Mouse (Mus musculus) layer of hippocampus, adult 8-10 months (tissue): ENCODE measurements around the gene Klhl3. TPM values are rescaled to one million over a fixed set of nuclear protein-coding genes. Genes with fewer than 3 reads are reported as not detected.

ENCODE experiments used
- DNase-seq, 2 experiments: peaks; one replicate each; pipeline ENCODE4 v3.0.0; 2022; ENCODE audit warnings: low spot score in 2 of 2
- microRNA-seq, 2 experiments: library from miRNA; unstranded; fragments of <30 nt; microRNA quantifications; one replicate each; pipeline ENCODE4 v1.2.0; 2022
- total RNA-seq, 4 experiments: library from RNA; stranded (reverse); gene quantifications; 2 replicates each; pipeline ENCODE4 v1.2.4; 2022

Gene Klhl3
- total RNA-seq, 4 experiments from 2014 or later: 33.8 to 50.3 (median 42.2) TPM

DNA sequence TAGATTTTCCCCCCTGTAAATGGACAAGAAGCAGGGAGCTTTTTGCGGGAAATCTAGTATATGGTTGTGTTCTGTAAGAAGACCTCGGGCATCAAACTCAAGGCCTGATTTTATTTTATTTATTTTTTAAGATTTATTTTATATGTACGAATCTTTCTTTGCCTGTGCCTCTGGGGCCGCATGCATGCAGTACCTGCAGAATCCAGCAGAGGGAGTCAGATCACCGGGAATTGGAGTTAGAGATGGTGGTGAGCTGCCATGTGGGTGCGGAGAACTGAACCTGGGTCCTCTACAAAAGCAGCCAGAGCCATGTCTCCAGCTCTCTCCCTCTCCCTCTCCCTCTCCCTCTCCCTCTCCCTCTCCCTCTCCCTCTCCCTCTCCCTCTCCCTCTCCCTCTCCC lies 135.7 kb downstream of the Klhl3 start:
- no peak for DNase-seq

- DNase-seq: no peak
These were observed 147.7 kb downstream of the Klhl3 start for GRCm38 (mm10) chr13:57965658-57966057.

- no peak for DNase-seq
These were observed 153.1 kb downstream of the Klhl3 start for GRCm38 (mm10) chr13:57960254-57960653.

DNA sequence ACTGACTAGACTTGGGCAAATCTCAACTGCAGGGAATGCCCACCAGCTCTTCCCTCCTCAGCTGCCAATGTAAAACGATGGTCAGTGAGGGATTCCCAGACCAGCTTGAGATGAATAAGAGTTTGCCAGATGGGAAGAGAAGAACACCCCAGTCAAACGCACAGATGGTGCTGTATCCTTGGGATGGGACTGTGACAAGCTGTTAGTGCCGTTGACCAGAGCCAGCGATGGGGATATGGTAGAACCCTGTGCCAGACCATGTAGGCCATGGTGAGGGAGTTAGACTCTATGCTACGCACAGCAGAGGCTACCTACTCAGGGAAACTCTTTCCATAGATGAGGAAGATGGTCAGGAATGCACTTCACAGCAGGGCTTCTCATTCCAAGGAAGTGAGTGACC lies 153.6 kb downstream of the Klhl3 start:
- DNase-seq: no peak

Small RNA genes lying within 50 kb of the gene (microRNA-seq; reads per million reads assigned to microRNA genes)
- 1,713 to 1,742 reads per million in 2 experiments for gene Mir874

Other genes starting within 250 kb of the Klhl3 start
- 100 to 1,000 TPM; 180 to 224 (median 201) TPM for gene Spock1, start 205.3 kb downstream of the Klhl3 start, total RNA-seq
- 100 to 1,000 TPM in 2 of 4 experiments, 10 to 100 TPM in 2; 91.1 to 119 (median 106) TPM for gene Hnrnpa0, start 15.0 kb upstream of the Klhl3 start, total RNA-seq
- 10 to 100 TPM; 29.5 to 39.2 (median 33.4) TPM for gene Idnk, start 44.1 kb upstream of the Klhl3 start, total RNA-seq
- gene Ubqln1, start 102.1 kb upstream of the Klhl3 start, total RNA-seq: 100 to 1,000 TPM; 139 to 165 (median 152) TPM
- gene Gkap1, start 162.1 kb upstream of the Klhl3 start, total RNA-seq: 10 to 100 TPM; 17.6 to 22.4 (median 19.1) TPM
- 1 to 10 TPM; 2.9 to 4.5 (median 4.1) TPM for gene Kif27, start 245.5 kb upstream of the Klhl3 start, total RNA-seq